Mouse (Mus musculus): Measurements from ENCODE around the gene Pi4k2a. TPM values are rescaled to one million over a fixed set of nuclear protein-coding genes. Genes with fewer than 3 reads are reported as not detected.

Gene Pi4k2a
- 46.3 to 50.4 TPM (median 48.0 TPM) in 4 replicates for total RNA-seq (2023)

GRCm38 (mm10) chr19:42089748-42090595 is at the start of gene Pi4k2a:
Pi4k2a (plus strand) TSS chr19:42090470.

DNA sequence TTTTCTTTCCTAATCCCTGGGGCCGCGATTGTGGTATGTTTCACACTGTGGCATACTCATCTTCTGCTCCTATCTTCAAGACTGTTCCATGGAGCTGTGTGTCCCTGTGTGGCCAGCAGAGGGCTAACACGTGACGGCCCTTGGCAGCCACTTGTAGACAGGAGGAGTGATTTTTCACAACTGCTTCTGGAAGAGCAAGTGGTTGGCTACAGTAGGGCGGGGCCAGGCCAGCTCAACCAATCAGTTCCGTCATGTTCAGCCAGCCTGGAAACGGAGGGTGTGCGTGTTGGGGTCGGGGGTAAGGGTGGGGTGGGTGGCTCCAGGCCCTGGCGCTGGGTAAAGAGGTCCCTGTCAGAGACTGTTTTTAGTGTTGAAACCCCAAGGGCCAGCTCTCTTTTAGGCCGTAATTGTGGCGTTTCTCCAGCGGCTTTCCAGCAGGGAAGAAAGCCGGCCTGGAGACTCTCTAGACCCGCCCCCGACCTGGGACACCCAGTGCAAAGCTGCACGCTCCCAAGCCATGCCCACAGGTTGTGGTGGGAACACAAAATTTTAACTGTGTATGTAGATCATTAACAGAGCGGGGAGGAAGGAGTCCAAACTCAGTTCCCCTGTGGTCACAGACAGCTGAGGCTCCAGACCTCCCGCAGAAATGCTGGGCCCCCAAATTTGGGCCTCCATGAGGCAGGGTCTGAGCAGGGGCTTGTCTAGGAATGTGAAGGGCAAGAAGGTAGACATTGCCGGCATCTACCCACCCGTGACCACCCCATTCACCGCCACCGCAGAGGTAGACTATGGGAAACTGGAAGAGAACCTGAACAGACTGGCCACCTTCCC is 44.8 kb upstream of the Pi4k2a start, which contains the start of gene Hoga1:
Gene Hoga1 (plus strand): TSS at position 342 of the 834 bp plus-strand sequence.

DNA sequence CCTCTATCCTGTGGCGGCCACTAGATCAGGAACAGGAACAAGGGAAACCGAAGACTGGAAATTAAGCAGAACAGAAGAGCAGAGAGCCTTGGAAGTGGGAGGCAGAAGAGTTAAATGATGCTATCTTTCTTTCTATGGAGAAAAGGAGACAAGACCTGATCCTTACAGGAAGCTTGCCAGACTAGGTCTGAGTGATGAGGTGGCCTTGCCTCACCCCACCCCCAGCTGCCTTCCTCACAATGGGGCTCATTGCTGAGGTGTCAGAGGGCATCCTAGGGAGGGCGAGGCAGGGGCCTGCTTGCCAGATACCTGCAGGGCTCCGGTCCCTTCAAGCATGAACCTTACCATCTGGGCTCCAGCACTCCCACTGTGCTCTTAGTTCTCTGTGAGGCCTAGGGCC is 38.3 kb upstream of the Pi4k2a start, which contains the start of gene 4933411K16Rik:
Gene 4933411K16Rik (plus strand): TSS at position 301 of the 400 bp plus-strand sequence.

DNA sequence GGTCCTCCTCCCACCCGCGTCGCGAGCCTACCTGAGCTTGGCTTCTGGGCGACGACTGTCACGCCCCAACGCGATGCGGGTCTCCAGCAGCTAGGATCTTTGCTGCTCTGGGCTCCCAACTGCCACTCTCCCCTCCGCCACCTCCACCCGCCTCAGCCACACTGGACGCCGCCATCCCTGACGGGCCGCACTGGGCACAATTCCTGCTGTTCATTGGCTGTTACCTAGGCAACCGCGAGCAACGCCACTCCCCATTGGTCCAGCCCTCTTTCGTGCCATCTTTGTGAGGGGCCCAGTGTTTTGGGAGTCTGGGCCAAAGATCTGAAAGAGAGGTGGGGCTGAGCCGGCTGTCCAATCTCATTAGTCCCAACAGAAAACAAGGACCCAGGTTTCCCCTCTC is 4.1 kb upstream of the Pi4k2a start, which contains the start of gene Morn4:
Gene Morn4 (minus strand): TSS at position 192 of the 400 bp plus-strand sequence.

GRCm38 (mm10) chr19:42128787-42129508 is 38.7 kb downstream of the Pi4k2a start, which contains the start of gene Avpi1:
Avpi1 (minus strand) TSS chr19:42129059.

GRCm38 (mm10) chr19:42147170-42147768 is 57.0 kb downstream of the Pi4k2a start, which contains the start of gene Marveld1:
Marveld1 (plus strand) TSS chr19:42147400.

DNA sequence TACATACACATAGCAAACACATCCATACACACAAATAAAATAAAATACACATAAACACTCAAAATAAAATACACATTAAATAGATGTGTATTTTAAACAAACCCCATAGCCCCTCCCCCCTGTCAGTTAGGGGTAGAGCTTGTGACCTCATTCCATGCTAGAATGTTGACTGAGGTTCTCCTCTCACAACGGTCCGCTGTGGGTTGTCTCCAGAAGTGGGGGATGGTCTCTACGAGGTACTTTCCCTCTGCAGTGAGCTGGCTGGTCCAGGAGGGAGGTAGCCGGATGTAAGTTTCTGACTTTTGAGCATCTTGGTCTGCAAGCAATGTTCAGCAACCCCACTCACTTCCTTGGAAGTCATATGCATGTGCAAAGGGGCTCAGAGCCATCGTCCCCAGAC is 73.5 kb downstream of the Pi4k2a start, which contains the start of gene Zfyve27:
Gene Zfyve27 (plus strand): TSS at position 188 of the 400 bp plus-strand sequence.

Other genes starting within 250 kb of the Pi4k2a start
- 37.5 to 43.8 TPM (median 38.4 TPM) in 4 replicates for gene Frat2, start 242.3 kb upstream of the Pi4k2a start, total RNA-seq (2023)
- 37.5 to 42.6 TPM (median 39.7 TPM) in 4 replicates for gene Rrp12, start 194.3 kb upstream of the Pi4k2a start, total RNA-seq (2023)
- gene Pgam1, start 178.5 kb upstream of the Pi4k2a start, total RNA-seq (2023): 80.9 to 95.2 TPM (median 81.5 TPM) in 4 replicates
- gene Exosc1, start 157.0 kb upstream of the Pi4k2a start, total RNA-seq (2023): 43.1 to 47.9 TPM (median 46.8 TPM) in 4 replicates
- 33.0 to 38.7 TPM (median 34.5 TPM) in 4 replicates for gene Zdhhc16, start 157.0 kb upstream of the Pi4k2a start, total RNA-seq (2023)
- gene Mms19, start 109.3 kb upstream of the Pi4k2a start, total RNA-seq (2023): 73.0 to 88.4 TPM (median 77.2 TPM) in 4 replicates
- 4.8 to 7.0 TPM (median 5.7 TPM) in 4 replicates for gene Ubtd1, start 108.7 kb upstream of the Pi4k2a start, total RNA-seq (2023)
- gene Ankrd2, start 54.5 kb upstream of the Pi4k2a start, total RNA-seq (2023): not detected in 4 replicates
- gene Hoga1, start 44.9 kb upstream of the Pi4k2a start, total RNA-seq (2023): not detected in 4 replicates
- gene 4933411K16Rik, start 38.2 kb upstream of the Pi4k2a start, total RNA-seq (2023): not detected in 4 replicates
- not detected in 4 replicates for gene Morn4, start 4.1 kb upstream of the Pi4k2a start, total RNA-seq (2023)
- 3.8 to 4.8 TPM (median 4.2 TPM) in 4 replicates for gene Avpi1, start 38.6 kb downstream of the Pi4k2a start, total RNA-seq (2023)
- gene Marveld1, start 56.9 kb downstream of the Pi4k2a start, total RNA-seq (2023): 1.1 to 1.6 TPM (median 1.2 TPM) in 4 replicates
- 80.0 to 88.4 TPM (median 86.0 TPM) in 4 replicates for gene Zfyve27, start 73.5 kb downstream of the Pi4k2a start, total RNA-seq (2023)
- not detected in 4 replicates for gene Sfrp5, start 111.8 kb downstream of the Pi4k2a start, total RNA-seq (2023)
- gene Golga7b, start 157.1 kb downstream of the Pi4k2a start, total RNA-seq (2023): not detected in 4 replicates

All from B cell, adult 62 days (primary cell).